Mouse (Mus musculus): ENCODE data around the gene Gm17387.
"Not testable (repeated sequence)": the region's sequence is repeated elsewhere in the genome, so short reads cannot be mapped to it uniquely, and the experiment has no call there.

Gm17387 gene

DNA sequence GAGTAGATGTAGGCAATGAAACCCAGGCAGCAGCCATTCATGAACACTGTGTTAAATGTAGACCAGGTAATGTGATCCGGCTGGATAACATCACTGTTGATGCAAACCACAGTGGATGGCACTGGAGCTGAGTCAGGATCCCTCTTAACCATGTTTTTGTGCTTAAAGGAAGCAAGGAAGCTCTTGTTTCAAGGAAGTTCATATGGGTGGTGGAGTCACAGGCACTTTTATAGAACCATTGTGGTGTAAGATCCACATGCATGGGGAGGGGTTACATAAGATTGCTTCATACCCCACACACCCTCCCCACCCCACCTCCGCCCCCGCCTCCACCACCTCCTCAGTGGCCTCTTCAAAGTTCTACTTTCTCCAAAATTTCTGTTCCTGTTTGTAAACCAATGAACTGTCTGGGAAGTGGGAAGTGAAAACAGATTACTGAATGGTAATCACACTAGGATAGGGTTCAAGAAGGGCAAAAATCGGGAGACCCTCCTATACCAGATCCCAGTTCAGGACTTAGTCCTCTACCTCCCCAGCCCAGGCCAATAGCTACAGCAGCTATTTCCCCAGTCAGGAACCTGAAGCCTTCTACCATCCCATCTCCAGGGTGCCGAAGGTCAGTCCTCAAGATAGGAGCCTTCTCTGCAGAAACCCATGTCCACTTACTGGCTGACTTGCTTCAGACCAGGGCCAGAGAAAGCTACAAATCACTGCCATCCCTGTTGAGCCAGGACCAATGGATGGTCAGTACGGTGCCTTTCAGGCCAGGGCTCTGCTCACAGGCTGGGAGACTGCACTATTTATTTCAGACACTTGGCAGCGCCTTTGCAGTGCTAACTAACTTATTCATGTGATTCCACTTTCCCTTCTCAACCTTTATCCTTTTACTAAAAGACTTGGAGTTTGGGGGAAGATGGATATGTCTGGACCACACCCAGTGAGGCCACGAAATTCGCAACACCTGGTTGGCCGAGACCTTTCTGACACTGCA is 11.9 kb upstream of the Gm17387 start:
- no peak for DNase-seq

DNA sequence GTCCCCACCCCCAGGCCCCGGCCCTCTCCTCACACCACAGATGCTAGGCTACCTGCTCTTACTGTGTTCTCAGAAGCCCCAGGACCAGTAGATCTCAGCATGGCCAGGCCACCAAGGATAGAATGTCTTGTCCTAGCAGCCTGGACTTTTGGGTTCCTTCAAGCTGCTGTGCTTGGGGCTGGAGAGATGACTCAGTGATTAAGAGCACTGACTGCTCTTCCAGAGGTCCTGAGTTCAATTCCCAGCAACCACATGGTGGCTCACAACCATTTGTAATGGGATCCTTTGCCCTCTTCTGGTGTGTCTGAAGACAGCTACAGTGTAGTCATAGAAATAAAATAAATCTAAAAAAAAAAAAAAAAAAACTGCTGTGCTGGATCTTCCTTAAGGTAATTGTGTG is 11.1 kb upstream of the Gm17387 start, which contains the start of gene Ifitm6:
Gene Ifitm6 (minus strand): TSS at position 101 of the 400 bp plus-strand sequence.
- not testable (repeated sequence) for DNase-seq

DNA sequence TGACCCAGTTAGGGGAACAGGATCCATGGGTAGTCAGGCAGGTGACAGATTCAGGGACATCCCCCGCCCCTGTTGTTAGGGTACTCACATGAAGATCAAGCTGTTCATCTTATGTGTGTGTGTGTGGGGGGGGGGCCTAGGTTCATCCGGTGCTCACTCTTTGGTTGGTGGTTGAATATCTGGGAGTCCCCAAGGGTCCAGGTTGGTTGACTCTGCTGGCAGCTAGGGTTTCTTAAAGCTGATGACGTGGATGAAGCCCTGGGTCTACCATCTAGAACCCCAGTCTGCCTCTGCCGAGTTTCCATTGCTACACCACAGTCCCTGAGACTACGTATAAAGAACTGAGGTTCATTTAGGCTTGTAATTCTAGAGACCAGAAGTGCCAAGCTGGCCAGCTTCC is 9.9 kb upstream of the Gm17387 start:
- no peak for DNase-seq

DNA sequence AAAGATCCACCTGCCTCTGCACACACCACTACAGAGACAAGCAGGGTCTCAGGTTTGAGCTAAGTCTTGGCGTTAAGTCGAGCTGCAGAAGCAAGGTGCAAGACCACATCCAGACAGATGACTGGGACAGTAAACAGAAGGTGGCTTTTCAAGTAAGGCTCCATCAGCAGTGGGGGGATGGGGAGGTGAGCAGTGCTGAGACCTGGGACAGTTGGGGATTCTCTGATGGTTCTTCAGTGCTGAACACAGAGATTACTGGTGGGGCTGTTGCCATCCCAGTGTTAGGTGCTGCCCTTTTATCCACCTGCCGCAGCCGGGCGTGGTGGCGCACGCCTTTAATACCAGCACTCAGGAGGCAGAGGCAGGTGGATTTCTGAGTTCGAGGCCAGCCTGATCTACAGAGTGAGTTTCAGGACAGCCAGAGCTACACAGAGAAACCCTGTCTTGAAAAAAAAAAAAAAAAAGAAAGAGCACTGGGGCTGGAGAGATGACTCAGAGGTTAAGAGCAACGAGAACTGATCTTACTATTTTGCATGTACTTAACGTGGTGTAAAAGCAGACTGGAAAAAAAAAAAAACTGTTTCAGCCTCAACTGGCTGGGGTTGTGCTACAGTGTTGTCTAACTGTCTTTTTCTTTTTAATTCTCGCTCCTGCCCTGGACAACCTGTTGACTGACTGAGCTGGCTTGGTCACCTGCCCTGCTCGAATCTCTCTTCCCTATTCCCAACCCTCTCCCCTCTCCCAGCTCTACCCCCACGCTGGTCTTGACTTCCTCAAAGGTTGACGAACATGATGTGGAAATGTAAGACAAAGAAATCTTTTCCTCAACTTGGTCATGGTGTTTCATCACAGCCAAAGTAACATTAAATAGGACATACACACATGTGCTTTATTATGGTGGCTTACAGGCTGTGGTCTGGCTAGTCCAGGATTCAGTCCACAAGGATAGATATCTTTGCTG is 7.2 kb upstream of the Gm17387 start:
- no peak for DNase-seq

DNA sequence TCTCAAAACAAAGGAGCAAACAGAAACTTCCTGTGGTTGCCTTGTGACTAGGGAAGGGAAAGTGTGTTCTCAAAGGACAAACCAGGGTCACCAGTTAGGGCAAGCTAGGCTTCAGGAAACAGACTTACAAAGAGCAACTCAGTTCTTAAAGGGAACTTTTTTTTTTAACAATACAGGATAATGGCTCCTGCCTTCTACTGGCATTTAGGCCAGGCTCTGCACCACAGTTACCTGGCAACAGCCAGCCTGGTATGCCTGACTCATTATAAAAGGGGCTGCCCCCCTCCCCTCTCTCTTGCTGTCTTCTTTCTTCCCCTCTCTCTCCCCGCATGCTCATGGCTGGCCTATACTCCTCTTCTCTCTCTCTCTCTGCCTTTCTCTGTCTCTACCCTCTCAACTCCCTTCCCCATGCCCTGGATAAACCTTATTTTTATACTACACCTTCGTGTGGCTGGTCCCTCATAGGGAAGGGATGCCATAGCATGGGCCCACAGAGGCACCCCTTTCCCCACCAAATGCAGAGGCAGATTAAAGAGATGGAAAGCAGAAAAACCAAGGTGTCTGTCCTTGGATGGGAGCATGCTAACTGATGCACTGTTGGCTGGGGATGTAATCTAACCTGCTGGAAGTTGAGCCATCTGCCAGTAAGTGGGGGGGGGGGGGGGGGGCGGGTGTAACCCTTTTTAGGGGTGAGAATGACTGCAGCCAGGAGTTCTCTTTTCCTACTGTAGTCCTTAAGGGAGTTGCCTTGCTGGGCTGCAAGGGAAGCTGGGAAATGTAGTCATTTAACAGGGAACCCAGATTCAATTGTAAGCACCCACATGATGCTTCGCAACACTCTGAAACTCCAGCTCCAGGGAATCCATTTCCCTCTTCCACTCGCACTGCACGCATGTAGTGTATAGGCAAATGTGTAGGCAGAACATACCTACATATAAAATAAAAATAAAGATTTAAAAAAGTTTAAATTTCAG is 3.8 kb upstream of the Gm17387 start:
- DNase-seq, result no peak

DNA sequence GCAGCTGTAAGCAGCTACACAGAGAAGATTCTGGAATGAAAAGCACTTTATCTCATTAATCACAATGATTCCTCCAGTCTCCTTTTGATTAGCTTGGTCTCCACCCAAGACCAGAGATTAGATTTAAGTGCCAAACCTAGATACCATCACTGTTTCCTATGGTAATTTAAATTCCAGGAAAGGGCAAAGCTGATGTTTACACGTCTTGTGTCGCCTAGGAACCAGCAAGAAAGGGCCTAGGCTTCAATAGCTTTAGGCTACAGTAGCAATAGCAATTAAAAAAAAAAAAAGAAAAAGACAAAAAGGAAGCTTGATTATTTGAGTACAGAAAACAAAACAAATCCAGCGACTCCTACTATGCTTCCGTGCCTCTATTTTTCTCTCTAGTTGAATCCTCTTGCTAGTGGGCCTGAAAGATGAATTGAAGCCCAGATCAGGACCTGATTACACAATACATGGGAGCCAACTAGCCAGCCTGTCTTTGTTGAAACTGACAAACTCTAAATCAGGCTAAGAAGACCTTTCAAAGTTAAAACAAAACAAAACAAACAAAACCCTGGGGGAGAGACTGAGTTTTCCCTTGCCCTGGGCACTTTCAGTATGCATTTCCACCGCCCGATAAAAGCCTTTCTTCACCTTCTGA is 2.7 kb upstream of the Gm17387 start:
- DNase-seq, result no peak

DNA sequence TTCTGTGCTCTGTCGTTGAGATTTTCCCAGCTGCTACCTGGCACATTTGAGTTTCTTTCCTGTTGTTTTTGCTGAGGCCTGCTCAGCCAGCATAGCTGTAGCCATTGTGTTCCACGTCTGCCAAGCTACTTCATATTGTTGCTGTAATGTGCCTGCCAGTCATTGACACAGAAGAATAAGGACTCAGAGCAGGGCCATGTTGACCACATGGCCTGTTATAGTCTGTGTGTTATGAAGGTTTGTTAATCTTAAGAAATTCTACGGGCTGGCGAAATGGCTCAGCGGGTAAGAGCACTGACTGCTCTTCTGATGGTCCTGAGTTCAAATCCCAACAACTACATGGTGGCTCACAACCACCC is 2.2 kb upstream of the Gm17387 start:
- no peak for DNase-seq

DNA sequence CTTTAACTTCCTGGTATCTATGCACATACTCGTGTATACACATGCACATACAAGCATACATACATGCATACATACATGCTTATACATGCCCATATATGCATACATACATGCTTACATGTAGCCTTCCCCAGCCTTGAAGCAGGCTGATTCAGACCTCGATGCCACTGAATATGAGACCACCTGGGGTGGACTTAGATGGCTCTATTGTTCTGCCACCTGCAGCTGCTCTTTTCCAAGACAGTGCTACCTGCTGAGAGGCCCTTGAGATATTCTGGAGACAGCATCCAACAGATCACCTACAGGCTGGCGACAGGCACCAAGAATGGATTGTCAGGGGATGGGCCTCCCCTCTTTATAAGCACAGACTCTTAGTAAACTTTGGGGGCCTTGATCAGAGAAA is 1.5 kb downstream of the Gm17387 start:
- no peak for DNase-seq

DNA sequence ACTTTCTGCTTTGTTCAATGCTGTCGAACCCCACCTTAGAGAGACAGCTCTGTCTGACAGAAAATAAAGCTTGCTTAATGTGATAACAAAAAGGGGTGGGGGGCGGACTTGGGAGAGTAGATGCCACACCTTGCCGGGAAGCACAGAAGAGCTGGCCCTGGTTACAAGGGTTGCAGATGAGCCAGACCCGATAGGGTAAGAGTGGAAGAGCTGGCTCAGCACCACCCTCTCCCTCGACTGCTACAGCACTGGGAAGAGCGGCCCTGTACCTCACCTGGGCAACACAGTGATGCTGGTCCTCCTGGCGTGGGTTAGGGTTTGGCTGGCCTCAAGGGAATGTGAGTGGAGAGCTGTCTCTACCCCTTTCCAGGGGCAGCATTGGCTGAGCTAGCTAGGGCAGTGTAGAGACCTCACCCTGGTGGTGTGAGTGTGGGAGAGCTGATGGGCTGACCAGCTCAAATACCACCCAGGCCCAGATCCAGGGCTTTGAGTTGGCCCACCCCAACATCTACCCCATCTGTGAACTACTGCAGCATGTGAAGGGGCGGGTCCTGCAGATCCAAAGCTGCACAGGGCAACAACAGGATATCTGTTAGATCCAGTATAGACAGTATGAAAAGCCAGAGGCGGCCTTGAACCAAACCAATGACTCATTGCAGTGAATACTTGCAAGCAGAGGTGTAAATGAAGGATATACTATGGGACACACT is 3.7 kb downstream of the Gm17387 start:
- no peak for DNase-seq

DNA sequence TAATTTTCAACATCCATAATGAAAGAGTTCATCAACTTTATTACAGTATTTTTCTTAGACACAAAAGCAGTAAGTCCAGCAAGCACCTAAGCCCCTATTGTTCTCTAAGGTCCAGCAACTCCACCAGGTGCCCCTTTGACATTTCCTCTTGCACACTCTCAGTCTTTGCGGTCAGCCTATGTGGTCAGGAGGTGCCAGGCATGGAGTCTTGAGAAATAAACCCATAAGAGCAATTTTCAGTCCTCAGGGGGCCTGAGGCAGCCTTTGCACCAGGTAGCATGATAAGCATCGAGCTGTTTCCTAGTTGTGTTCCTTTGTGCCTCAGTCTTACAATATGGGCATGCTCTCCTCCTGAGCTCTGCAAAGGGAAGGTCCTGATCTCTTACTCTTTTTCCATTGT is 7.7 kb downstream of the Gm17387 start:
- not testable (repeated sequence) for DNase-seq

DNA sequence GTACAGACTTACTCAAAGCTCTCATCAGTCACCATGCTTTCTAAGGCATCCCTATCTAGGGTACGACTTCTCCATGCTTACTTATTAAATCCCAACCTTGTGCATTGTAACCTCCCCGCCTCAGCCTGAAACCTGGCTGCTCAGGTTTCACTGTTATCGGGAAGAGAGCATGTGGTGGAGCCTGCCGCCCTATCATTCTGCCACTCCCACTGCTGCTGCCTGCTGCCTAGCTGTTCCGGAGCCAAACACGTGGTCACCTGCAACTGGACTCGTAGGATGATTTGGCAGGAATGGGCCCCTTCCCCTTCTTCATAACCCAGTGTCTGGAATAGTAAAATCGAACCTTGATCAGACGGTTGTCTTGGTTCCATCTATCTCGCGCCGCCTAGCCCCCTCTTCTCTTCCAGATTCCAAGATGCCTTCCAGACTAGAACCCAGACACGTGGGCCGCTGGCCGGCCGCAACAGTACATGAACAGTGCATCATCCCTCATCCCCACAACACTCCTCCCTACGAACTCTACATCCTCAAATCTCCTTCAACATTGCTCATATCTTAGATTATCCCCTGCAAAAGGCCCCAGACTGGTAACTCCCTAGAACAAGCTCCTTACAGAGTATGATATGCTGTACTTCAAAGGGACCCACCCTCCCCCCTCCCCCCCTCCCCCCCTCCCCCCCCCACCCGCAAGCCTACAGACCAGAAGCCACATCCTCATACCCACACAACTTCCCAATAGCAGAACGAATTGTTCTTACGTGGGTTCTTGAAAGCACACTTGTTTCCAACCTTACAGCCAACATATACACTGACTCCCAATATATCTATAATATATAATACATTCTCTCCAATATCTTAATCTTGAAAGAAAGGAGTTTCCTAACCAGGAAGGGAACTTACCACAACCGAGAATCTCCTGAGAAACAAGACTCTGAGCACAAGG is 9.4 kb downstream of the Gm17387 start:
- DNase-seq, result no peak

DNA sequence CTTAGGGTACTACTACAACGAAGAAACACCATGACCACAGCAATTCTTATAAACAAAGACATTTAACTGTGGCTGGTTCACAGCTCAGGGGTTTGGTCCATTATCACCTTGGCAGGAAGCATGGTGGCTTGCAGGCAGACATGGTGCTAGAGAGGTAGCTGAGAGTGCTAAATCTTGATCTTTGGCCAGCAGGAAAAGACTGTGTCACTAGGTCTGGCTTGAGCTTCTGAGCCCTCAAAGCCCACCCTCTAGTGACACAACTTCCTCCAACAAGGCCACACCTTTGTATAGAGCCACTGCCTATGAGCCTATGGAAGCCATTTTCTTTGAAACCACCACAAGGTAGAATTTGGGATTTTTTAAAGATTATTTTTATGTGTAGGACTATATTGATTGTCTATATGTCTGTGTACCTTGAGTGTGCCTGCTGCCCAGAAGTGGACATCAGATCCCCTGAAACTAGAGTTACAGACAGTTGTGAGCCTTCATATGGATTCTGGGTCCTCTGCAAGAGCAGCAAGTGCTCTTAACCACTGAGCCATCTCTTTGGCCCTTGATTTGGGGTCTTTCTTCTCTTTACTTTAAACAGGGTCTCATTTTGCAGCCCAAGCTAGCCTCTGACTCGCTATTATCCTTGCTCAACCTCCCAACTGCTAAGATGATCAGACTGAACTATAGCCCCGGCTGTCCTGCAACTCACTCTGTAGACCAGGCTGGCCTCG is 10.6 kb downstream of the Gm17387 start:
- no peak for DNase-seq

DNA sequence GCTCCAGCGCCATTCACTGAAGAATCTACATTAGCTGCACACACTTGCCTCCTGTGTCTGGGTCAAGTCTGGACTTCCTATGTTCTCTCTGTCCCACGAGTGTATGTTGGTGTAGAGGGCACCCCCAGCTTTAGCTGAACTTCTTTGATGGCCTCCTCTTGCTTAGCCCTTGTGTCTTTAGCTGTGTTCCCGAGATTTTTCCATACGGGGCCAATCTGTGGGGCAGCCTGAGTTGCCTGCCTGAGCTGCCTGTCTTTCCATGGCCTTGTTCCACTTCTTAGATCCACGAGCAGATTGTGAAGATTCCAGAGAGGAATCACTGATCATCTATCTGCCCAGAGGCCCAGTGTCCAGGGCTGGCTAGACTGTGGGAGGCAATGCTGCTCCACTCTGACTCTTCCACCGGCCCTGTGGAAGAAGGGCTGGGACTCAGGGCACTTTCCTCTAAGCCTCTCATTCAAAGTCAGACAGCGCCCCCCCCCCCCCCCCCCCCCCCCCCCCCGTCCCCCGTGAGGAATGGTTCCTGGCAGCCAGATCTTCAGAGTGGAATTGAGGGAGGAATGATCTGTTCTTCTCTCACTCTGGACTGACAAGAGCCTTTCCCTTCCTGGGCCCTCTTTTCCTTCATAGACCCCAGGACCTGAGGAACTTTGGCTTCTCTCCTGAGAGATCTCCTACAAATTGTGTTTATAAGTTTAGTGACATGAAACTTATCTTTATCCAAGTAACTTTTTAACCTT is 12.1 kb downstream of the Gm17387 start:
- DNase-seq, result peak in 1 of 2 experiments; percentile 11

DNA sequence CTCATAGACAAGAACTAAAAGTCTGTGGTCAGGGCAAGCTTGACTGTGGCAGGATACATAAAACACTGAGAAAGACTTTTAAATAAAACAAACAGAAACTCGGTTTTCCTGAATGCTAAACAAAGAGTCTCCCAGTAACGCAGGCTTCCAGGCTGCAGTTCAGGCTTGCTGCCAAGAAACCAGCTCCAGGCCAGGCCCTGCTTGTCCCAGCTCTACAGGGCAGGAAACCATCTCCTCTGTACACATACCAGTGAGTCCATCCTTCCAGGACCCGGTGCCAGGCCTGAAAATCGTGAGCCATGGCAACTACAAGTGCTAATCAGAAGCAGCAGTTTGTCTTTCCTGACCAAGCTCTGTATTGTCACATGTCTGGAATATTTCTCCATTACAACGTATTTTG is 12.7 kb downstream of the Gm17387 start:
- peak; percentile 85 to 90 for DNase-seq

DNA sequence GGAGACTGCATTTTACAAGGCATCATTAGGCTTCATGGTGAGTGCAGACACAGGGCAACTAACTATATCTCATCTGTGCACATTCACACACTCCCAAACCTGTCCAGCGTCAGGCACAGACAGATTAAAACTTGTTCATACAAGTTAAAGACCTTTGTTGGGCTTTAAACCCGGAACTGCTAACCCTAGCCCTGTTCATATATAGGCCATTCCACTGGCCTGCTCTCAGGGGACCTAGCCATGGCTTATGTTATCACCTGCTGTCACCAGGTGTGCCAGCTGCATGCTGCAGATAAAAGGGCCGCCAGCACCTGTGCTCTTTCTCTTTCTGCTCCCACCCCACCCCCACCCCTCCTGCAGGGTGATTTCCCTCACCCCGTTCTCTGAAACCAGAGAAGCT is 13.6 kb downstream of the Gm17387 start:
- DNase-seq, result no peak

DNA sequence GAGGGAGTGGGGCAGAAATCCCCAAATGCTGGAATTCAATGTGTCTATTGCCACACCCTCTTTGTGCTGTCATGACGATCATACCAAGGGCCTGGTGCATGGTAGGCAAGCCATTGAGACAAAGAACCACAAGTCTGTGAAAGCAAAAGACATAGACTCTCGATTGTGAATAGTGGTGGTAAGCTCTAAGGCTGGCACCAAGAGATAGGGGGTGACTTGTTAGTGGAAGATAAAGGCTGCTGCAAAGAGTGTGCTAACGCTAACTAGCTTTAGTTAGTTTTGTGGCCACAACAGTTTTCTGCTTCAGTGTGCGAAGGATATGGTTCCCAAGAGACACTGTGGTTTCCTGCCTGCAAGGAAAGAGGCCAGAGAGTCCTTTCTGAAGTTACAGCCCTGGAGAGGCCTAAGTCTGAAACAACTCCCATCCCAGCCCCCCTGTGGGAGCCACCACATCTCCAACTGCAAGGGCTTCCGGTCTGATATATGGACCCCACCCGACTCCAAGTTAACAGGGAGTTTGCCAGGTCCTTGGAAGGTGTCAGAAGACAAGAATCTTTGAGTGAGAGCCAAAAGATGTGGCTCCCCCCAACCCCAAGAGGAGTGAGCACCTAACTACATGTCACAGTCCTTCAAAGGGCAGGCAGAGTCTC is 18.1 kb downstream of the Gm17387 start:
- peak; percentile 36 to 60 for DNase-seq

DNA sequence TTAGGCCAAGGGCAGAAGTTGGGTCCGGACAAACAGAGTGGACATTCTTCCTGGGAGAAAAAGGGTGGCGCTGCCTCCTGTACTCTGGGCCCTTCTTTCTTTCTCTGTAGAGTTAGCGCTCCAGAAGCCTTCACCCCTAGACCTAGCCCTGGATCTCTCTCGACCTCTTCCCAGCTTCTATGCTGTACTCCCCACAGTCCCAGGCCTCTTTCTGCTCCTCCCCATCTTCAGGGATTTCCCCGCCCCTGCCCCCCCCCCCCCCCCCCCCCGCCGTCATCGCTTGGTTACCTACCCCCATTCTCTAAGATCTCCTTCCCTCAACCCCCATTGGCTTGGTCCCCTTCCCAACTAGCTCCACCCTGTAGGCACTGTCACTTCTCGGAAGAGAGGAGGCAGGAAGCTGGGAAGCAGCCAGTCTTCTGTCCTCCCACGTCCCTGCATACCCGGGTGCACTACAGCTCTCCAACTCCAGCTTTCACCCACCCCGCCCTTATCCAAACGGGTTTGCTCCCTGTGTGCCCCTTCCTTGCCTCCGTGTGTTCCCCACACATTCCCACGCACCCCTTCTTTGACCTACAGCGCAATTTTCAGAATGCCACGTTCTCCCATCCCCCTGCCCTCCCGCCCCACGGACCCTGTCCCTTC is 18.8 kb downstream of the Gm17387 start:
- peak; percentile 80 to 91 for DNase-seq

All from kidney, postnatal 25 days (tissue).